Mouse (Mus musculus) CH12.LX (cell line): ENCODE measurements around the gene Myo10.

ENCODE experiments used
- IRF4 ChIP-seq: IDR thresholded peaks from 2 replicates; pipeline ENCODE4 v1.6.1; 2014; ENCODE audit warnings: low read depth, mild to moderate bottlenecking, inconsistent platforms, low read length, improper control_type of control experiment
- MAX ChIP-seq: IDR thresholded peaks from 2 replicates; pipeline ENCODE4 v1.6.1; 2011; ENCODE audit warnings: low read length, improper control_type of control experiment
- MXI1 ChIP-seq: IDR thresholded peaks from 2 replicates; pipeline ENCODE4 v1.6.1; 2011; ENCODE audit warnings: mild to moderate bottlenecking, low read depth, low read length, improper control_type of control experiment

- TF ChIP-seq IRF4 = no peak
- no peak for TF ChIP-seq MXI1
- no peak for TF ChIP-seq MAX
Measured at GRCm38 (mm10) chr15:25791660-25792353, 169.5 kb downstream of the Myo10 start.
